Mouse (Mus musculus): Measurements from ENCODE around the gene Gm10401.

Gene Gm10401

DNA sequence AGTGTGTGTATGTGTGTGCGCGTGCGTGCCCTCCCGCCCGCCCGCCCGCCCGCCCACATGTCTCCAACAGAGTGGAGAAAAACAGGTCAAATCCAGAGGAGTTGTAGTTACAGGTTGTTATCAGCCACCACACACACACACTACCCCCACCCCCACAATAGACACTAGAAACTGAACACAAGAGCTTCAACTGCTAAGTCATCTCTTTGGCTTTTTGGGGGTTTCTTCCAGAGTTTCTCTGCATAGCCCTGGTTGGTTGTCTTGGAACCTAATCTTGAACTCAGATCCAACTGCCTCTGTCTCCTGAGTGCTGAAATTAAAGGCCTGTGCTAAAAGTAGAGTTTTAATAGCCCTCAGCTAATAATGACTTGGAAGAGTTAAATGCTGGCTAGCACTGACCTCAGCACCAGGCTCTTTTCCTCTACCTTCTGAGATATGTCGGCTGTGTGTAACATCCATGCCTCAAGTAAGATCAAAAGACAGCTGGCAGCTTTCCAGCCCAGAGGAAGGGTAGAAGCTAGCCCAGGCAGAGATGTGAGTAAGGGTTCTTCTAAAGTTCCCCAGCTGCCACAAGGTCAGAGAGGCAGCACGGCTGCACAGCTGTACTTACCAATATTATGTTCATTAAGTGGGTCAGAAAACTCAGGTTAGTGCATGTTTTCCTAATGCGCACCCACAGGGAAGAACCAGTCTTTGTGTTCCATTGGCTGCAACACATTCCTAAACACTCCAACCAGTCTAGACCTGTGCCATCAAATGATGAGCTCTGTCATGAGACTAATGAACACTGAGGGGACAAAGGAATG, 26.8 kb downstream of the Gm10401 start:
- DNase-seq (ENCODE audit: inconsistent age in 2 of 2, low spot score in 1 of 2): peak; percentile 59 to 82

DNA sequence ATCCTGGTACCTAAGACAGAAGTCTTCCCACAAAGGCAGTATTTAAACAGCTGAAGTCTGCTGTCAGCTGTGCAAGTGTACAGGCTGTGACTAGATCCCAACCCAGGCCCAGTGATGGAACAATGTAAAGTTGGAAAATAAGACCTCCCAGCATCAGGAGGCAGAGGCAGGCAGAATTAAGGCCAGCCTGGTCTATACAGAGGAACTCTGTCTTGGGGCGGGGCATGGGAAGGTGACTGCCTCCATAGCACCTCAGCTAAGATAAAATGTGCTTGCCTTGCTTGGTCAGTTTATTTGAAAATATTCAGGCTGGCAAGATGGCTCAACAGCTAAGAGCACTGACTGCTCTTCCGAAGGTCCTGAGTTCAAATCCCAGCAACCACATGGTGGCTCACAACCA, 27.6 kb downstream of the Gm10401 start:
- DNase-seq (ENCODE audit: inconsistent age in 2 of 2, low spot score in 1 of 2): no peak

DNA sequence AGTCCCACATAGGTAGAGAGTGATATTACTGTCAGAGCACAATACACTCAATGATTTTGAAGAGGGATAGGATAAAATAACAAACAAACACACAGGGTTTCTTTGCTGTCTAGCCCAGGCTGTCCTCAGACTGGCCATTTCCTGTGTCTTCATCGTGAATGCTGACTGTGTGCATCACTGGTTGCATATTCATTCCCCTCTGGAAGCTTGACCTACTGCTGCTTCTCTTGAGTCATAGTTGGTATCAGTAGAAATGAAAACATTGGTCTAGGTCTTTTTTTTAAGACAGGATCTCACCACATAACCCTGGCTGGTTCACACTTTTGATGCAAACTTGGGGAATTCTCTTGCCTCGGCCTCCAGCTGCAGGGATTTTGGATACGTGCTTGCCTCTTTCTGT, 28.5 kb downstream of the Gm10401 start:
- DNase-seq (ENCODE audit: inconsistent age in 2 of 2, low spot score in 1 of 2): peak in 1 of 2 experiments; percentile 34

DNA sequence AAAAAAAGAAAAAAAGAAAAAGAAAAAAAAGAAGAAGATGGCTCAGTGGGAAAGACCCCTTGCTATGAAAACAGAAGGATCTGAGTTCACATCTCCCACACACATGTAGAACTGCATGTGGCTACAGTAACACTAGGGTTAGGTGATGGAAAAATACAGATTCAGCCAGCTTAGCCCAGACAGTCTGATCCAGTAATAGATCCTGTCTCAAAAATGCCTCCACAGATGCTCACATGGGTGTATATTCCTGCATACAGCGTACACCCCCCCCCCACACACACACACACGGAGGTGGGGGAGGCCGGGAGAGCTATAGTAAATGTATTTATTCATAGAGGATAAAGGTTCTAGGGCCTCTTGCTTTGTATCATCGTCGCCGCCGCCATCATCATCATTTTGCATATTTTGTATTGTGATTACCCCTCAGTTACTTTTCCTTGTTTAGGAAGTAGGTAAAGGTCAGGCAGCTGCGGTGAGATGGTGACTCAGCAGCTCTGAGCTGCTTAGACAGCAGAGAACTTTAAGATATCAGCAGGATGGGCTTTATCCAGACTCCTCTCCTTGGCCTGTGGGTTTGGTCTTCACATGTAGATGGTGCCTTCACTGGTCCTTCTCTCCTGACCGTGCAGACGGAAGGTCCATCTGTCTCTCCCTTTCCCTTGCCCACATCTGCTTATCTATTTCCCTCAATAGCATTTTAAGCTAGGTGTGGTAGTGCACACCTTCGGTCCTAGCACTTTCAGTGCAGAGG, 29.2 kb downstream of the Gm10401 start:
- peak; percentile 22 to 63 for DNase-seq (ENCODE audit: inconsistent age in 2 of 2, low spot score in 1 of 2)

DNA sequence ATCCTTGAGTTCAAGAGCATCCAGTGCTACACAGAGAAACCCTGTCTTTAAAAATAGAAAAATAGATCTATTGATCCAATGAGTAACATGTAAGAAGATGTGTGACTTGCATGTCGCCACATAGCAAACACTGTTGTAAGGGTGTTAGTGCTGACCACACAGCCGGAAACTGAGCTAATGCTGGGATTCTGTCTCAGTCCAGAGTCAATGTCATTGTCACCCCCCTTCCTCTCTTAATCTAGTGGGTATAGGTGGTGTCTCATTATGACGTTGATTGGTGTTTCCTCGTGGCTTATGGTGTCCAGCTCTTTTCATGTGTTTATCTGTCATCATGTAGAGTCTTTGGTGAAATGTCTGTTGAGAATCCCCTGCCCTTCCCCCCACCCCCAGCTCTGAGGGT, 31.9 kb downstream of the Gm10401 start:
- DNase-seq (ENCODE audit: inconsistent age in 2 of 2, low spot score in 1 of 2): no peak

DNA sequence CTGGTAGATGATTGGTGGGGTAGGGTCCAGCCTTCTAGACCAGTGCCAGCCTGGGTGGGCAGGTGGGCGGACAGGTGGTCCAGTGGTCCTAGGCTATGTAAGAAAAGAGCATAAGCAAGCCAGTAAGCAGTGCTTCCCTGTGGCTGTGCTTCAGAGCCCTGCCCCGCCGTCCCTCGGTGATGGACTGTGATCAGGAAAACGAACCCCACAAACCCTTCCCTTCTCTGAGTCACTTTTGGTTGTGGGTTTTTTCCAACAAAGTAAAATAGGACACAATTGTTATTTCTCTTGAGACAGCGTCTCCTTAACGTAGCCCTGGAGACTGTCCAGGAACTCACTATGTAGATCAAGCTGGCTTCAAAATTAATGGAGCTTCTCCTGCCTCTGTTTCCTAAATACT, 34.7 kb downstream of the Gm10401 start:
- peak; percentile 24 to 67 for DNase-seq (ENCODE audit: inconsistent age in 2 of 2, low spot score in 1 of 2)

DNA sequence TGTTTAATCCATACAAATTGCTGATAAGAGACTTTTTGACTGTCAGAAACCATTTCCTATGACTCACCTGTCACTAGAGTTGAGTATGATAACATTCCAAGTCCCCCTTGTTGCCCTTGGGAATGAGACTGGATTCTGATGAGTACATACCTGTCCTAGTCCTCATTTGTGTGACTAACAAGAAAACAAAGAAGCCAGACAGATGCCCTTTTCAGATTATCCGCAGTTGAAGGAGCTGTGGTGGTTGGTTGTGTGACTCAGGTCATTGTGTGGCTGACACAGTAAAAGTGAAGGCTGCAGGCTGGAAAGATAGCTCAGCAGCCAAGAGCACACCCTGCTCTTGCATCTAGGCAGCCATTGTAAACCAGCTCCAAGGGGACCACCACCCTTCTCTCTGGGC, 35.5 kb downstream of the Gm10401 start:
- DNase-seq (ENCODE audit: inconsistent age in 2 of 2, low spot score in 1 of 2): peak; percentile 42 to 76

DNA sequence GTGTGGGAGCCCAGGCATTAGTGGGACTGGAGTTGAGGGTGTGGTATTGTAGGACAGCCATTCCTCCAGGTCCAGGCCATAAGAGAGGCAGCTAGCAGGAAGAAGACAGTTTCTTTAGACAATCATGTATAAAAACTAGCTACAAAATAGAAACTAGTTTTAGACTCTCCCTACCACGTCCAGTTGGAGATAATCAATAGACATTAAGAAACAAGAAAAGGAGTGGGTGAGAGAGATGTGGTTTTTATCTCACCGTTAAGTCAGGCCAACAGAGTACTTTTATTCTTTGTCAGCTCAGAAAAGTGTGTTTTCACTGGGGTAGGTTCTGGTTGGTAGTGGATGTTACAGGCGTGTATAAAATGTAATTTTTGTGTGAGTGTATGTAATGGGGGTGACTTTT, 37.1 kb downstream of the Gm10401 start:
- DNase-seq (ENCODE audit: inconsistent age in 2 of 2, low spot score in 1 of 2): no peak

DNA sequence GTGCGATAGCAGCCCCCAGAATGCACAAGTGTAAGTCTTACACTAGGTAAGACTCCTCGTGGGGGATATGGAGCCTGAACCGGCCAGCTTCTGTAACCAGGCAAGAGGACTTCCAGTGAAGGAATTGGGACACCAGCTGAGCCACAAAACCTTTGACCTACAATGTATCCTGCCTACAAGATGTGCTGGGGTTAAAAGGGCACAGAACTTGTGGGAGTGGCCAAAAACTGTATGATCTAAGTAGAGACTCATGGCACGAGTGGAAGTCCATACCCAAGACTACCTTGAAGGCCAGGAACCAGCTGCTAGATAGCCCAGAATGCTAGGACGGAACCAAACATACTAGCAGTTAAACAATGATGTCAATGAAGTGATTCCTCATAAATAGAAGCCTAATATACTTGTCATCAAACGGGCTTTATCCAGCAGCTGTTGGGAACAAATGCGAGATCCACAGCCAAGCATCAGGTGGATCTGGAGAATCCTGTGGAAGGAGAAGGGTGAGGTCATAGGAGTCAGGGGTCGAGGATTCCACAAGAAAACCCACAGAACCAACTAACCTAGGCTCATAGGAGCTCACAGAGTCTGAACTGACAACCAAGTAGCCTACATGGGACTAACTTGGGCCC, 37.9 kb downstream of the Gm10401 start:
- DNase-seq (ENCODE audit: inconsistent age in 2 of 2, low spot score in 1 of 2): no peak

DNA sequence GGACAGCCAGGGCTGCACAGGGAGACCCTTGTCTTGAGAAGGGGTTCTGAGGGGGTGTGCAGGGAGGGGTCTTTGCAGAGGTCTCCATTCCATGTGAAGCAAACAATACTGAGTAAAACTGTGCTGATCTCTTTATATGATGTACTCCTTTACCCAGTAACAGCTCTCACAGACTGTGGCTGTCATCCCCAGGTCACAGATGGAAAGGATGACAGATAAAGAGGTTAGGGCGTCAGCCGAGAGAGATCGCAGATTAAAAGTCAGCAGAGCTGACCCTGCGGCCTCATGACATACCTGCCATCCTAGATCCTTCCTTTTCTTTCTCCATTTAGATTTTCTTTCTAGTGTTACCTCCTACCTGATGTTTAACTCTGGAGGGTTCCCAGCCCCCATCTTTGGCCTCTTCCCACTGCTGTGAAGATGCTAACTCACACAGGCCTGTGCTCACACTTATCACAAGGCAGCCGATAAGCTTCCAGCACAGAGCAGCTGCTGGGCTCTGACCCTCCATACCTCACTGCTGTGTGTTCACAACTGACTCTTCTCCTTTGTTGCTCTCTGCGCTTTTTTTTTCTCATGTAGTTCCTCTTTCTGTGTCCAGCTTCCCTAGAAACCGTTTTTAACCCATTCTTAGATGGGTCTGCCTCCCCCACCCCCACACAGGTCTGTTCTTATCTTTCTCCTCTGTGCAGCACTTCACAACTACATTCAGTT, 39.4 kb downstream of the Gm10401 start:
- DNase-seq (ENCODE audit: inconsistent age in 2 of 2, low spot score in 1 of 2): no peak

DNA sequence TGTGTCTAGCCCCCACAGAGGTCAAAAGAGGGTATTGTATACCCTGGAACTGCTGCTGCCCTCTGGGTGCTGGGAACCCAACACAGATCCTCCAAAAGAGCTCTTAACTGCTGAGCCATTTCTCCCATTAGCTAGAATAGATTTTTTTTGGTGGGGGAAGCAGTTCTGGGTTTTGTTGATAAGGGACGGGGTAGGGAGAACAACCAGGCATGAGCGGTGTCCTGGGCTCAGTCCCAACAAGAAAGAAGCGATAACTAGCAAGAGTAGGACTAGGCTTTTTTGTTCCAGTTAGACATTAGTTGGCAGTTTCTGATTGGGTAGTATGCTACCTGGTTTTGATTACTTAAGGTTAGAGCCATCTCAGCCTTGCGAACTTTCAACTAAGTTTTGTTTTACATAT, 40.9 kb downstream of the Gm10401 start:
- DNase-seq (ENCODE audit: inconsistent age in 2 of 2, low spot score in 1 of 2): no peak

DNA sequence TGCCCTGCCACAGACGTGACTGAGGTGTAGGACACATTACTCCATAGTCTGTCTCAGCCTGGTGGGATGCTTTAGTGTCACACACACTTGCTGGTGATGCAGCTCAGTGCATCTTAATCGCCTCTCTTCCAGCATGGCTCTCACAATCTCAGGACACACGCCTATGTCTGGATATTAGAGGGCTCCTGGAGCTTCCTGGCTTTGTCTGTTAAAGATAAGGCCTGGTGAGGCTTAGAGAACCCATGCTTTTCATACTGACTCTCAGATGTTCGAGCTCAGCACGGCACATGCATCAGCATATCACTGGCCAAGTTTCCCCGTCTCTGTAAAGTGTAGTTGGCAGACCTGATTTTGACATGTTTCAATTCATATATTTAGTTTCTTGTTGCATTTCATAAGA, 42.7 kb downstream of the Gm10401 start:
- no peak for DNase-seq (ENCODE audit: inconsistent age in 2 of 2, low spot score in 1 of 2)

DNA sequence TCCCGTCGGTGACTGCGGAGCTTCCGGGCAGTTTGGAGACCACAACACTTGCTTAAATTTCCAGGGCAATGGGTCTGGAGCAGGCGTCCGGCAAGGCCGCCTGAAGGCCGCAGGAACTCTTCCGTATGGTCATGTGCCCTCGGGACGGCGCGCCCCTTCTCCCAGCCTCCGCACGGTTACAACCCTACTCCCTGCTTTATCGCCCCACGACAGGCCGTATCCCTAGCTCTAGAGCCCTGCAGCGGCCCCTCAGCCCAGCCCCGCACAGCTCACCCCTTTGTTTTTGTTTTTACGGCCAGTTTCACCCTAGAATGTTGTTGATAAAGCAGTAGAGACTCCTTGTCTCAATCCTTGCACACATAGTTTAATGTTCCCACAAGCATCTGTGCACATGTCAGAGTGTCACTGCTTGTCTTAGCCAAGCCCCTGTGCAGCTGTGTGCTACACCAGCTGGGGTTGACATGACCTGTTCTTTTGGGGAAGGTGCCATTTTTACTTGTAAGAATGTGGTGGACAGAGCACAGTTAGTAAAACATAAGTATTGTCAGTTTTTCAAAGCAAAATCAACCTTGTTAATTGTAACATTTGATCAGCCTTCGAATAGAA, 44.2 kb downstream of the Gm10401 start:
- DNase-seq (ENCODE audit: inconsistent age in 2 of 2, low spot score in 1 of 2): no peak

DNA sequence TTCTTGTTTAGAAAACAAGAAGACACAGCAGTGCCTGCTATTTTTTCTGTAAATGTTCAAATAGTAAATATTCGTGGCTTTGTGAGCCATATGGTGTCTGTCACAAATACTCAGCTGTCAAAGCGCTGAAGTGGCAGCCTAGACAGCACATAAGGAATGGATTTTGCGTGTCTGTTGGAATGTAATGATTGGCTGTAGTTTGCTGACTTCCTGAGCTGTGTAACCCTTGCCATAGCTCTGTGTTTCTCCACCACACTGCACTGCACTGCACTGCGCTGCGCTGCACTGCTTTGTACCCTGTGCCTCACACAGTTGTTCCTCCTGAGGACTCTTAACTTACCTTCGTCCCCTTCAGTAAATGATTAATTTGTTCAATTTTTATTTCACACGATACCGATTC, 45.5 kb downstream of the Gm10401 start:
- DNase-seq (ENCODE audit: inconsistent age in 2 of 2, low spot score in 1 of 2): no peak

DNA sequence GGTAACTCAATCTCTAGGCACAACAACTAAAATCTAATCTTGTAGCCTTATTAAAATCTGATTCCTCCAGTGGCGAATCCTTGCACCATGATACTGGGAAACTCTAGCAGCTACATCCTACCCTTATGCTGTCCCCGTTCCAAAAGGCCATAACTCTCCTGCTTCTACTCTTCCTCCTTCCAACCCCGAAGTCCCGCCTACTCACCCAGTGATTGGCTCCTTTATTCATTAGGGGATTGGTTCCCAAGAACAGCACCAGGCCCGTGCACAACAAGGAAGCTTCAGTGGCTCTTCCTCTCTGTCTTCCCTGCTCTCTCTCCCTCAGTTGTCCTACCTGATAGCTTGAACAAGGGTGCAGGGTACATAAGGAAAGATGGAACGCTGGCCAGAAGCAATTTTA, 47.3 kb downstream of the Gm10401 start:
- no peak for DNase-seq (ENCODE audit: inconsistent age in 2 of 2, low spot score in 1 of 2)

DNA sequence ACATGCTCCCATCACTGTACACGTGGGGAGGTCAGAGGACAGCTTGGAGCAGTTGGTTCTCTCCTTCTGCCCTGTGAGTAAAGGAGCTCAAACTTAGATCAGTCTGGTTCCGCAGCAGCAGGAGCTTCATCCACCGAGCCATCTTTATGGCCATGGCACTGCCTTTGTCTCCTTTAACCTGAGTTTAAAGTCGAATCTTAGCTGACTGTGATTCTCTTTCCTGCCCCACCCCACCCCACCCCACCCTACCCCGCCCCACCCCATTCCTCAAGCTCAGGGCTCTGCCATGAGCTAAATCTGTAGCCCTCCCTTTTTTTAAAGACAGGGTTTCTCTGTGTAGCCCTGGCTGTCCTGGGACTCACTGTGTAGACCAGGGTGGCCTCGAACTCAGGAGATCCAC, 48.4 kb downstream of the Gm10401 start:
- DNase-seq (ENCODE audit: inconsistent age in 2 of 2, low spot score in 1 of 2): no peak
